Mouse (Mus musculus) frontal cortex, postnatal 25 days (tissue): ENCODE data around the gene Map2k7.
"Not testable (repeated sequence)": the region's sequence is repeated elsewhere in the genome, so short reads cannot be mapped to it uniquely, and the experiment has no call there.

Experiments
- DNase-seq, 2 experiments: peaks; one replicate each; pipeline ENCODE4 v3.0.0; 2022; ENCODE audit warnings: low spot score in 2 of 2

Map2k7 gene

GRCm38 (mm10) chr8:4226739-4227347, 11.7 kb upstream of the Map2k7 start, which contains the start of gene Lrrc8e:
Gene Lrrc8e, plus strand, starts transcription at chr8:4226827.
- no peak for DNase-seq

GRCm38 (mm10) chr8:4227919-4228318, 10.6 kb upstream of the Map2k7 start:
- no peak for DNase-seq

GRCm38 (mm10) chr8:4229784-4230183, 8.8 kb upstream of the Map2k7 start:
- no peak for DNase-seq

- no peak for DNase-seq
Measured at GRCm38 (mm10) chr8:4230612-4231351, 7.8 kb upstream of the Map2k7 start.

- no peak for DNase-seq
Measured at GRCm38 (mm10) chr8:4237814-4238433, 616 bp upstream of the Map2k7 start.

GRCm38 (mm10) chr8:4239193-4239890, 802 bp downstream of the Map2k7 start:
- DNase-seq: no peak

- DNase-seq: no peak
Measured at GRCm38 (mm10) chr8:4245061-4245460, 6.5 kb downstream of the Map2k7 start.

- peak in 1 of 2 experiments; percentile 3 for DNase-seq
Measured at GRCm38 (mm10) chr8:4245737-4246136, 7.2 kb downstream of the Map2k7 start.

- no peak for DNase-seq
Measured at GRCm38 (mm10) chr8:4247241-4247640, 8.7 kb downstream of the Map2k7 start.

GRCm38 (mm10) chr8:4247951-4248540, 9.5 kb downstream of the Map2k7 start, which contains the start of gene Tgfbr3l:
Gene Tgfbr3l, plus strand, starts transcription at chr8:4248214.
- peak in 1 of 2 experiments; percentile 3 for DNase-seq

- peak in 1 of 2 experiments; percentile 23 for DNase-seq
Measured at GRCm38 (mm10) chr8:4249213-4249612, 10.7 kb downstream of the Map2k7 start.

GRCm38 (mm10) chr8:4250306-4250970, 11.9 kb downstream of the Map2k7 start:
- peak; percentile 75 to 86 for DNase-seq

- no peak for DNase-seq
Measured at GRCm38 (mm10) chr8:4252116-4252760, 13.7 kb downstream of the Map2k7 start.

- DNase-seq: peak; percentile 93
Measured at GRCm38 (mm10) chr8:4252934-4253841, 14.6 kb downstream of the Map2k7 start, which contains the start of gene Snapc2. Gene Snapc2, plus strand, starts transcription at chr8:4253080.

- DNase-seq: no peak
Measured at GRCm38 (mm10) chr8:4254001-4254400, 15.5 kb downstream of the Map2k7 start.

GRCm38 (mm10) chr8:4255471-4255870, 16.9 kb downstream of the Map2k7 start:
- DNase-seq: not testable (repeated sequence)

GRCm38 (mm10) chr8:4256911-4257310, 18.4 kb downstream of the Map2k7 start:
- peak; percentile 54 to 77 for DNase-seq

GRCm38 (mm10) chr8:4257350-4257749, 18.8 kb downstream of the Map2k7 start:
- DNase-seq: no peak

- peak; percentile 77 to 79 for DNase-seq
Measured at GRCm38 (mm10) chr8:4258233-4258632, 19.7 kb downstream of the Map2k7 start.
